ENCODE assay signal across 8 mouse cellular contexts in genomic region chr11:61619791-61620241, GRCm38 (mm10). TPM values are rescaled to one million over a fixed set of nuclear protein-coding genes. Genes with fewer than 3 reads are reported as not detected.
DNase-seq lines count a peak whose midpoint lies in the region; ATAC-seq lines count a peak whose summit lies in the region.

No protein-coding gene starts in this region.

- peak overlapping the region; percentile 48; the same call in 1 of the 2 replicates for H3K9ac ChIP-seq in limb, embryonic 15.5 days

- H3K27me3 ChIP-seq in limb, embryonic 15.5 days, result no peaks in the 10 kb centered on the region

- H3K4me2 ChIP-seq in limb, embryonic 15.5 days, result peak overlapping the region; percentile 64

- H3K27ac ChIP-seq in limb, embryonic 15.5 days, result peak overlapping the region; percentile 79

- WGBS in limb, embryonic 15.5 days, result 2% methylated on average over 17 of the region's 17 CpGs

- H3K4me1 ChIP-seq in limb, embryonic 15.5 days, result peaks cover 35% of the 10 kb centered on the region

- no peaks in the 10 kb centered on the region for H3K36me3 ChIP-seq in limb, embryonic 15.5 days

- peak; percentile 33 for DNase-seq in ovary, adult 18-20 months (ENCODE audit: low spot score)
- DNase-seq in ovary, postnatal 10 days (ENCODE audit: low spot score), result no peak
- DNase-seq in embryo, embryonic 9.5 days (ENCODE audit: extremely low spot score), result peak; percentile 77
- peak; percentile 83 for DNase-seq in heart, adult 8-10 months (ENCODE audit: low spot score)
- peak; percentile 45 to 64 for DNase-seq in kidney, adult 8-10 months
- peak; percentile 77 for DNase-seq in neural tube, embryonic 10.5 days (ENCODE audit: extremely low spot score, low spot score)
- peak; percentile 50 to 76 for DNase-seq in urinary bladder, postnatal 36 days (ENCODE audit: low spot score in 2 of 2)

- peak overlapping the region; percentile 40 for H3K4me3 ChIP-seq in limb, embryonic 15.5 days

- peak; percentile 60; the same call in 1 of the 2 replicates for ATAC-seq in limb, embryonic 15.5 days (ENCODE audit: insufficient number of reproducible peaks, low FRiP score, low TSS enrichment, low read depth)

- no peaks in the 10 kb centered on the region for H3K9me3 ChIP-seq in limb, embryonic 15.5 days

RNA-seq across cellular contexts. Expression of gene Grap, which starts 33.2 kb away (rescaled TPM):
- 10 to 100 TPM in 3 of 4 experiments, 1 to 10 TPM in 1; 8.5 to 12.2 (median 11.5) TPM for total RNA-seq in heart, adult 8-10 months (2022)
- 14.5 and 15.3 TPM in 2 replicates for polyA plus RNA-seq in limb, embryonic 15.5 days (2015; fragmentation: Nextera tagmentation; extraction: Ambion mirVana)

RNA-seq across cellular contexts. Expression of gene Epn2, which starts 40.3 kb away (rescaled TPM):
- 10 to 100 TPM; 21.1 to 28.0 (median 23.5) TPM for total RNA-seq in heart, adult 8-10 months (2022)
- polyA plus RNA-seq in limb, embryonic 15.5 days (2015; fragmentation: Nextera tagmentation; extraction: Ambion mirVana), result 29.4 and 30.4 TPM in 2 replicates
